Mouse (Mus musculus) c-Kit-positive CD71-negative TER-119-negative erythroid progenitor cells, embryonic 14.5 days (primary cell): ENCODE results near the gene Ccnjl.

Experiments used
- DNase-seq: peaks from one replicate; pipeline ENCODE4 v3.0.0-alpha.2; 2013; ENCODE audit warnings: low read depth

Ccnjl gene

GRCm38 (mm10) chr11:43520521-43520920 is 8.1 kb upstream of the Ccnjl start:
- DNase-seq, result no peak

- peak; percentile 18 for DNase-seq
Measured at GRCm38 (mm10) chr11:43528078-43528682, 404 bp upstream of the Ccnjl start.

GRCm38 (mm10) chr11:43530043-43530442 is 1.5 kb downstream of the Ccnjl start:
- DNase-seq, result no peak

GRCm38 (mm10) chr11:43531619-43532018 is 3.0 kb downstream of the Ccnjl start:
- no peak for DNase-seq

GRCm38 (mm10) chr11:43537074-43537473 is 8.5 kb downstream of the Ccnjl start:
- DNase-seq, result no peak

- DNase-seq, result no peak
Measured at GRCm38 (mm10) chr11:43539863-43540262, 11.3 kb downstream of the Ccnjl start.

GRCm38 (mm10) chr11:43543711-43544466 is 15.3 kb downstream of the Ccnjl start:
- DNase-seq, result peak; percentile 44

GRCm38 (mm10) chr11:43544819-43545218 is 16.2 kb downstream of the Ccnjl start:
- DNase-seq, result no peak

GRCm38 (mm10) chr11:43545873-43546475 is 17.4 kb downstream of the Ccnjl start:
- no peak for DNase-seq

- no peak for DNase-seq
Measured at GRCm38 (mm10) chr11:43546678-43547077, 18.1 kb downstream of the Ccnjl start.

- no peak for DNase-seq
Measured at GRCm38 (mm10) chr11:43548148-43548547, 19.6 kb downstream of the Ccnjl start.

- DNase-seq, result no peak
Measured at GRCm38 (mm10) chr11:43548657-43549435, 20.3 kb downstream of the Ccnjl start.

GRCm38 (mm10) chr11:43549701-43550100 is 21.1 kb downstream of the Ccnjl start:
- no peak for DNase-seq

GRCm38 (mm10) chr11:43551756-43552155 is 23.2 kb downstream of the Ccnjl start:
- no peak for DNase-seq

GRCm38 (mm10) chr11:43552675-43553074 is 24.1 kb downstream of the Ccnjl start:
- DNase-seq, result no peak

GRCm38 (mm10) chr11:43556538-43556937 is 28.0 kb downstream of the Ccnjl start:
- no peak for DNase-seq

GRCm38 (mm10) chr11:43559515-43560292 is 31.1 kb downstream of the Ccnjl start:
- no peak for DNase-seq

- DNase-seq, result no peak
Measured at GRCm38 (mm10) chr11:43563654-43564244, 35.2 kb downstream of the Ccnjl start.

- no peak for DNase-seq
Measured at GRCm38 (mm10) chr11:43565414-43565813, 36.8 kb downstream of the Ccnjl start.

GRCm38 (mm10) chr11:43565852-43566251 is 37.3 kb downstream of the Ccnjl start:
- no peak for DNase-seq

GRCm38 (mm10) chr11:43566696-43567095 is 38.1 kb downstream of the Ccnjl start:
- DNase-seq, result no peak
